Mouse (Mus musculus): ENCODE measurements at regions not wholly inside any gene's neighbourhood (a gene's known extent, or its start where the extent isn't known, plus 50 kb on each side); places are given as distances from the start of the nearest gene placed in this dataset.

DNA sequence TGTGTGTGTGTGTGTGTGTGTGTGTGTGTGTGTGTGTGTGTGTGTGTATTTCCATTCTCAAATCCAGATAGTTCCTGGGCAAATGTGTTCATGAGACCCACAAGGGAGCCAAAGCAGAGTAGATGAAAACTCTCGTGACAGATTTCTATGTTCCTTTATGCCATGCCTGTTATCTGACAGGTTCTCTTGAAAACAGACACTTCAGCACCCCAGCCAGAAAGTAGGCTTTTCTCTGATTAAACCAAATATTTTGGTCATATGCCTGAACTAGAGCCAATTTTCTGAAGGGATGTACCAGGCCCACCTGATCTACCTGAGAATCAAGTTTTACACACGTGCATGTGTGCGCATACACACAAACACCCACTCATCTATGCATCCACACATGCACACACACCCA, 95.5 kb downstream of the Psat1 start:
- no peak for DNase-seq (ENCODE audit: low spot score in 2 of 2)

DNA sequence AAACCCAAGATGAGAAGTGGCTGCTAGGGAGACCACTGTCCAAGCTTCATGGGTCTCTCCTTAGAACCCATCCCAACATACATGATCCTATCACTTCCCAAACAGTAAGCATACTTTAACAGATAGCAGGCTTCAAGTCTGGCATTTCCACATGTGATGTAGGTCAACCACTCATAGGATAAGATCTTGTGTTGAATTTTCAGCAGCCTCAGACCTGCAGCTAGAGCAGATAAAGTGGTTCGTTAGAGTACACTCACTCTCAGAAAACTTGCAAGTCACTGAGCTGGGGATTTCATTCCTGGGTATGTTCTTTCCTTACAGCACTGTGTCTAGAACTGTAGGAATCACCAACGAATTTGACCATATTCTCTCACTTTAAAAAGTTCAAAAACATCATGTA, 96.4 kb downstream of the Psat1 start:
- no peak for DNase-seq (ENCODE audit: low spot score in 2 of 2)

DNA sequence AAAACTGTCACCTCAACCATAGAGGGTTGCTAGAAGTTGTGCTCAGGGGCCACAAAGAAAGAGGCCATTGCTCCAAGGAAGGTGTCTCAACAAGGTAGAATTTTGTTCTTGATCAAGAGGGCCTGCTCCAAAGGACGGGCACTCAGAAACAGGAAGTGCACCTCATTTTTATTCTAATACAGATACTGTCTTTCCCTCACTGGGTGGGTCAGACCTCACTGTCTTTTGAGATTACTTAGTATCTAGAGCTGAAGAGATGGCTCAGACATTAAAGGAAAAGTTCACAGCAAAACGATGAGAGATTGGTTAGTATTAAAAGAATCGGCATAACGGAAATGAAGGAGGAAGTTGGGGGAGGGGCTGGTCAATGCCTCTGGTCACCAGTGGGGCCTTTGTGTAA, 97.9 kb downstream of the Psat1 start:
- DNase-seq (ENCODE audit: low spot score in 2 of 2): no peak

DNA sequence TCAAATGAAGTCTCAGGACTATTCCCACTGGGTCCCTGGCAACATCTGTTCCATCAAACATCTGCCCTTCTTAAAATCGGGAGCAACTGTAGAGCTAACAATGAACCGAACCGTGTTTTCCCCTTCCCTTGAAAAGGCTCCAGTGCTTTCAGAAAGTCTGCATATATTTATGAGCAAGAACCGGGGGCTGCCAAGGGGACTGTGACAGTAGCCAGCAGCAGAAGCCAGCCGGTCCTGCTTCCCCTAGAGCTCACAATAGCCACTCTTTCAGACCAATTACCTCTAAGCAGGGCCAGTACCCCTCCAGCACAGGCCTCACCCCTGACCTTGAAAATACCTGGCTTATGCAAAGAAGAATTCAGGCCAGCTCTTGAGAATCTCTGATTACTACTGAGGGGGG, 108.8 kb downstream of the Psat1 start:
- DNase-seq (ENCODE audit: low spot score in 2 of 2): peak in 1 of 2 experiments; percentile 13

DNA sequence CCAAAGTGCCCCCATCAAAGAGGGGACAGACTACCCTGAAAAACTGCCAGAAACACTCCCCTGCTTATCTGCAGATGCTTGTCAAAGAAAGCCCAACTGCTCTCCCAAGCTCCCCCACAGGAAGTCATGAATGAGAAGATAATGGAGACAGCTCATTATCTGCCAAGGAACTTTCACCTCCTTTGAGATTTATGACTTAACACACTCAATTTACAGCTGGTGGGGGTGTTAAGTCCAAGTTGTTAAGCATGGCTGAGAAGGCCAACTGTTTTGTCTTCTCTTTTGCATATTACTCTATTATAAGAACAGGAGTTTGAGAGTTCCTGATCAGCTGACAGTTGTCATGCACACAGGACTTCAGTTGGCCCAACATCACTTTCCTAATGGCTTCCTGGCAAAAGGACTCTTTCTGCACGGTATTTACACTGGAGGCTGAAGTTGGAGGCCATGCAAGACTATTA, 109.4 kb downstream of the Psat1 start:
- no peak for DNase-seq (ENCODE audit: low spot score in 2 of 2)

DNA sequence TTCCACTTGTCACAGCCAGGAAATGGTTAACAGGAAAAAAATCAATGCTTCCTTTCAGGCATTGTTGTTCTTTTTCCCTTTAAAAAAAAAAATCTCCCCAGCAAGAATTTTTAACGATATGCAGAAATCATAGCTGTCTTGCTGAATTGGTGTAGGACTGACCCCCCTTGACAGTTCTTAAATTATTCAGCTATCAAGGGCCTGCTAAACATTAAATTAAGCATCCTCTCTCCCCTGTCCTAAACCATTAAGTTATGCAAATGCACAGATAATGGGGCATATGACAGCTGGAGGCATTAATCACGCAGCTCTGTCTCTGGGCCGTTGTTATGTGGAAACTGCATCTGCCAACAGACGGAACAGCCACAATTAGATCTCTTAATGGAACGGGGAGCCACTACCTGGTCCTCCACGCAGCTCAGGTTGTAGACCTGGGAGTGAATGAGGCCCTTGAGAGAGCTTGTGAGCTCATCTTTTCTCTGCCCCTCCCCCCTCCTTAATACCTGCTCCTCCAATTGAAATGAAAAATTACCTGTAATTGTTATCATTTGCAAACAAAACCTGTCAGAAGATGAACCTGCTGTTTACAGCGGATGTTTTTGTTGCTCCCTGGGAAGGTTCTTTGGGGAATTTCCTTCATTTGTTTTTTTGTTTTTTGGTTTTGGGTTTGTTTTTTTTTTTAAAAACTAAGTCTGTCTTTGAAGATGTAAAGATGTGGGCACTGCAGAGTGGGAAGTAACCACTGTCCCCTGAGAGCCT, 110.0 kb downstream of the Psat1 start:
- DNase-seq (ENCODE audit: low spot score in 2 of 2): no peak

DNA sequence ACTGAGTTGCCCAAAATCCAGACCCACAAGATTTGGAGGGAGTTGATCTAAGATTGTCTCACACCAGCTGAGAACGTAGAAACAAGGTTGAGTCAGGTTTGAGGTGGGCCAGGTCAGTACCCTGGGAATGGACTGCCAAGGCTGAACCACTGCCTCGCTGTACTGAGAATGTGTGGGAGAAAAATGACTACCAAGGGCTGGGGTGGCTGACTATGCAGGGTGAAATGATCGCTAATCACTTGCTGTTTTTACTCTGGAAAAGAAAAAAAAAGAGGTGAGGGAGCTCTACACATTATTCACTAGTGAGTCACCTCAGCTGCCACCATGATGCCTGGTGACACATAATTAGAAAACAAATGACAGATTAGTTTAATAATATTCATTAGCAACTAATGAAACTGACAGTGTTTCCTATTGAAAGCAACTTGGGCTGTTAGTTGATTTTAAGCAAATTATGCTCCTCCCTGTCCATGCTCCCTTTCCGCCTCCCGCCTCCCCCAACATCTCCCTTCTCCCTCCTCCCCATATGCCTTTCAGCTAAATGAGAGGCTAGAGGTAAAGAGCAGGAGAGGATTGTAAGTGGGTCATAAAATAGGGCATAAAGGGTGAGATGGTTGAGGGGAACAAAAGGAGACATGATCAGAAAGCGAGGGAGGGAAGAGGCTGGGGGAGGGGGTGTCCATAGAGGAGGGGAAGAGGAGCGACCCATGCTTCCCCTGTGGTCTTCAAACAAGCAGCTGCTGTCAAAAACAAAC, 110.8 kb downstream of the Psat1 start:
- no peak for DNase-seq (ENCODE audit: low spot score in 2 of 2)

DNA sequence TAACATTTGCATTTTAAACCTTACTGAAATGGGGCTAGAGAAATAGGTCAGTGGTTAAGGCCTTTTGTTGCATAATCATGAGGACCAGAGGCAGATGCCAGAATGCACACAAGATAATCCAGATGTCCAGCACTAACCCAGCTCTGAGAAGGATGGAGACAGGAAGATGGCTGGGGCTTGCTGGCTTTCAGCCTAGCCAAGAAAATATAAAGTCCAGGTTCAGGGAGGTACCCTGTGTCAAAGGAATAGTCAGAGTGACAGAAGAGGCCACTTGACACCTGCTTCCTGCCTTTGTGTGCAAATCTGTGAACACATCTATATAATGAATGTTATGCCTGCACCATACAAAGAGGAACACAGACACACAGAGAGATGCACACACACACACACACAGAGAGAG, 116.8 kb downstream of the Psat1 start:
- no peak for DNase-seq (ENCODE audit: low spot score in 2 of 2)

DNA sequence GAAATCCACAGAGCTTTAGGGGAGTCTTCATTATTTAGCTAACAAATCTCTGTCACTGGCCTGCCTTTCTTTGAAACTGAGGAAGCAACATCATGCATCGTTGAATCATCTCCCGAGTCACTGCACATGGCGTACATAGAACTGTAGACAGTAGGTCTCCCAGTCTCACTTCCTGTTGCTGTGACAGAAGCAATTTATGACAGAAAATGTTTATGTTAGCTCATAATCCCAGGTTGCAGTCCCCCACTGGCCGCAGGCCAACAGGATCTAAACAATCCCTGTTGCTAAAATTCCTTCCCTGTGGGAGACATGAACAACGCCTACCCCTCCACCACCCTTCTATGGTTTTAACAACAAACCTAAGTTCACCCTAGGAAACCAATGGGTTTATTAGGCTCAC, 118.0 kb downstream of the Psat1 start:
- DNase-seq (ENCODE audit: low spot score in 2 of 2): no peak

DNA sequence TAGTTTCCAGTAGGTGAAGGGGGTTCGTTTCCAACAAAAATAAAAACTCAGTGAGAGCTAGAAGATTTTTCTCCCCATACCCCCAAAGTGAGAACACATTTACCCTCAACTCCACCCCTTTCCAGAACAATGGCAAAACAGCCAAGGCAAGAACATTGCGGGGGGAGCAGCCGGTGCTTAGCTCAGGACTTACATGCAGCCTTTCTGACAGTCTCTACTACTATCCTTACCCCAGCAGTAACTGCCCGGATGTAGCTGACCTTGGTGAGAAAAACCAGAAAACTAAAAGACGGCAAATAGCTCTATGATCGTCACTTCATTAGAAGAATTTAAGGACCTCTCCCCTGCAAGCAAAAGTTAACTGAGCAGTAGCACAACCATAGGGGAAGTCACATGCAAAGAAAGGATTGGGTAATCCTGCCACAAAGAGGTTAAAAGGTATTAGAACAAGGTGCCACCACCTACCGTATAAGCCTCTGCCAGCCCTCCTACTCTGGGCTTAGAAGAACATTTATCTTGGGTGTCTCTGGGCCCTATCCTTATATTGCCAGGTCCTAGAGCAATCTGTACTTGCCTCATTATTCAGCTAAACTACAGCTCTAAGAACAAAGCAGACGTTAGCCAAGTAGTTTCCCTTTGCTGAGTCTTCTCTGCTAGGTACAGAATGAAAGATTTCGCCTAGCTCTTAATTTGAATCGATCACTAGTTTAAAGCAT, 119.0 kb downstream of the Psat1 start:
- no peak for DNase-seq (ENCODE audit: low spot score in 2 of 2)

DNA sequence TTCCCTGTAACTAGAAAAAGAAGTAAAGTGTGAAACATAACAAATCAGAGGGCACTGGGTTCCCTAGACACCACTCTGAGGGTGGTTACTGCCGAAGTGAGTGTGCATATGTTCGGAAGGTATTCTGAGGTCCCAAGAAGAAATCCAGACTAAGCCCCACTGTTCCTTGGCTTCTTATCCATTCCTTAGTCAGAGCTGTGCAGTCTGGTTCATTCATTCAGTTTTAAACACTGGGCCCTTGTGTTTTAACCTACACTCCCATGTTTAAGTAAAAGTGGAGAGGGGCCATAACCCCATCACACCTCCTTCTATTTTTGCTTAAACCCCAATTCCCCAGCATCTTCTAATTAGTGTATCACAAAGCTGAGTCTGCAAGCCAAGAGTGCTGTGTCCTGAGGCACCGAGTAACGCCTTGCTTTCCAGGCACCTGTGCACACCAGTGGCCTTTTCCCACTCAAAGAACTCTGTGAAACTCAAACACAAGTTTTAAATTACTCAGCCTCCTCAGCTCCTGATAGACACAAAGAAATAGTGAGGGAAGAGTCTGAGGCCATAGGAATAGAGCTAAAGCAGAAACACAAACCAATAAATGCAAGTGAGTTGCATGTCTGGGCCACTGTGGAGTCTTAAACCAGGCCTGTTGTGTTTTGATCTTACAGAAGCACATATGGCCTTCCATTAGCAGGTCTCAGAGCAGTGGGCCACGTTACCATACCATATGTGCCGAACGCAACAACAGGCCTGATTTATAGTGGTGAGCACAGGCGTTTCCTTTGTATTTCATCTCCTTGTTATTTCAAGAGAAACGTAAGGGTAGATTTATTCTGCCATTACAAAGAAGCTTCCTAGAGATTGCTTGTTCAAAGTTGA, 119.8 kb downstream of the Psat1 start:
- no peak for DNase-seq (ENCODE audit: low spot score in 2 of 2)

DNA sequence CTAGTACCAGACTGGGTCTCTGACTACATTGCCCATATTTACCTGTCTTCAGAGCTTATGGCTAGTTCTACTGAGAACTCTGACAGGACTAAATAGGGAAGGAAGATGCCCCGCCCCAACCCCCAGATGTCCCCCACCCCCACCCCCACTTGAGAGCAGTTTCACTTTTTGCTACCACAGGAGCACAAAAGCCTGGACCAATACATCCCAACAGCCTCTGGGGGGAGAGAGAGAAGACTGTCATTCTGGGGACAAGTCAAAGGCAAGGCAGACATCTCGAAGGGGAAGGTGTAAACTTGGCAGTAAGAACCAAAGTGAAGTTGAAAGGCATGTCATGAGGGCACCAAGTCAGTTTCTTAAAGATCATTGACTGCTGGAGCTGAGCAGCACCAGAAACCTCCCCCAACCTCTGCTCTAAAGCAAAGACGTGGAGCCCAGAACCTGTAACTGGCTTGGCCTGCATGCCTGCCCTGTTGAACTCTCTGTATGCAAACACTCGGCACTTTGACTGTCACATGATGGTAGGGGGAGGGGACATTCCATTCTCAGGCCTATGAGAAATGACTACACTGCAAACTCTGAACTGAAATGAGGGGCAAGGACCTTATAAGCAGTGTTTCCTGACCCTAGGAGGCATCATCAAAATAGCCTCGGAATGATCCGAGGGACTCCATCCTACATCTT, 123.3 kb downstream of the Psat1 start:
- DNase-seq (ENCODE audit: low spot score in 2 of 2): no peak

DNA sequence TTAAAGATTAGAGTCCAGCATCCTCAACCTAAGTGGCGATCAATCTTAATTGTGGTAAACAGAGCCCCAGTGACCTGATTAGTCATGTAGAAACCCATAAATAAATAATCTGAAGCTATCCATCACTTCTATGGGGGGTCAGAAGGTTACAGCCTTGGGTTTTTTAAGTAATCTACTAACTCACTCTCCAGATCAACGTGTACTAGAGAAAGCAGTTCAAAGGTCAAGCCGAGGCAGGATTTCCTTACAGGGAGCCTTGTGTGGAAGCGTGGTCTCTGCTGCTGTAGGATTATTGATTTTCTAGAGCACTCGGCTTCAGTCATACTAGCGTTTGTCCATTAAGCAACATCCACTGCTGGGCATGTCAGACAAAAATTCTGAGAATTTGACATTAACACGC, 127.1 kb downstream of the Psat1 start:
- no peak for DNase-seq (ENCODE audit: low spot score in 2 of 2)

DNA sequence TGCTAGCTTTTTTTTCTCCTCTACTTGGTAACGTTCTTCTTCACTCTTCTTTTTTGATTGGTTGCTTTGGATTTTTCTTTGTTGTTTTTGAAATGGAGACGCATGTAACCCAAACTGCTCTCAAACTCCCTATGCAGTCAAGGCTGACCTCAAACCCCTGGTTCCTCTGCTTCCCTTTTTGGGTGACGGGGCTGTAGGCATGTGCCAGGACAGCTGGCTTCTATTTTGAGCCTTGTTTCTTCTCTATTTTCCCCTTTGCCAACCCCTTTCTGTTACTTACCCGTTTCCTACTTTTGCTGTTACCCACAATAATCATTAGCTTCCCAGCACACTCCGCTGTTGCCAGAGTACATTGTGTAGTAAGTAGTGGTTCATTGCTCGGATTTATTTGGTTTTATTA, 132.0 kb downstream of the Psat1 start:
- no peak for DNase-seq (ENCODE audit: low spot score in 2 of 2)

DNA sequence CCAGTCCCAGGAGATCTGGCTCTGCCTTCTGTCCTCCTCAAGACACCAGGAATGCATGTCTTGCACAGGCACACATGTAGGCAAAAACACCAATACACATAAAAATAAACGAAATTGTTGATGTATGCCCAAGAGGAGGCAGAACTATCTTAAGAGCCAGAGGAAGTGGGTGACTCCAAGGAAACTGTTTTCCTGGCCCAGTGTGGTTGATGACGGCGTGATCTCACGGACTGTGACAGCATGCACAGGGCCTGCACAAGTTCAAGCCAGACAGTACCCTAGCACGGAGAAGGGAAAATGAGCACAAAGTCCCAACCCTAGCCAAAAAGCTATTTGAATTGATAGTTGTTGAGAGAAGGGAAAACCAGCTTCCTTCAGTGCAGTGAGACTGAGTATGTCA, 138.1 kb downstream of the Psat1 start:
- no peak for DNase-seq (ENCODE audit: low spot score in 2 of 2)

DNA sequence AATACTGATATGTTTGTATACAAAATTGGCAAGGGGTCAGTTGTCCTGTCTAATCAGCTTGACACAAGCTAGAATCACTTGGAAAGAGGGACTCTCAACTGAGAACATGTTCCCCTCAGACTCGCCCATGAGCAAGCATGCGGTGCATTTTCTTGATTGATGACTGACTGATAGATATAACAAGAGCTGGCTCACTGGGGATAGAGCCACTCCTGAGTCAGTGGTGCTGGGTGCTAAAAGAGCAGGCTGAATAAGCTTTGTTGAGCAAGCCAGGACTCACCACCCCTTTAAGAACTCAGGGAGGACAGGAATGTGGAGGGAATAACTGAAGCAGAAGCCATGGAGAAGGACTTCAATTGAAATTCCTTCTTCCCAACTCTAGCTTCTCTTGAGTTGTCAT, 139.5 kb downstream of the Psat1 start:
- no peak for DNase-seq (ENCODE audit: low spot score in 2 of 2)

DNA sequence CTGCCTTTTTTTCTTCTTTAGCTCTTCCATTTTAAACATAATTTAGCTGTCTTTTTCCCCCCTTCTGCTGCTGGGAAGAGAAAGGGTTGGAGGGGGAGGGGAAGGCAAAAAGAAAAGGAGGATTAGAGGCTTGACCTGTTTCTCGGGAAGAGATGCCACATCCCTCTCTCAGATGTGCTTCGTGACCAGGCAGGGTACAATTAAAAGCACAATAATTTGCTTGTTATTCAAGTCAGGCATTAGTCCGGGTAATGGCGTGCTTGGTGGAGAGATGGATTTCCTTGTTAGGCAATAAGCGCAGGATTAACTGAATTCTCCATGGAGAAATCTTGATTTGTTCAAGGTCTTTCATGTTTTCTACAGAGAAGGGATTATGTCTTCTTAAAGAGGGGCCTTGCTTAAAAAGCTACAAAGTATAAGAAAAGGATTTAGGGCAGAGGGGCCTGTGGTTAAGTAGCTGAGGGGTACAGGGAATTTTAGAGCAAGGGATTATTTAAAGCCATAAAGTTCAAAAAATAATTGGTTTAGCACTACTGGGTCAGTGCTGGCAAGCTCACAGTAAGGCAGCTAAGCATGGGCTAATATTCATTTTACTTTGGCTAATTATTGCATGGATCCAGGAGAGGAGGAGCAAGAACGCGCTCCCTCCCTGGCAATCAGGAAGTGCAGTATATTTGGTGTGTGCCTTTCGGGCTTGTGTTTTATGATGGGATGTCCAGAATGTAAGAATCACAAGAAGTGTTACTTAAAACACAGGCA, 143.8 kb downstream of the Psat1 start:
- no peak for DNase-seq (ENCODE audit: low spot score in 2 of 2)

DNA sequence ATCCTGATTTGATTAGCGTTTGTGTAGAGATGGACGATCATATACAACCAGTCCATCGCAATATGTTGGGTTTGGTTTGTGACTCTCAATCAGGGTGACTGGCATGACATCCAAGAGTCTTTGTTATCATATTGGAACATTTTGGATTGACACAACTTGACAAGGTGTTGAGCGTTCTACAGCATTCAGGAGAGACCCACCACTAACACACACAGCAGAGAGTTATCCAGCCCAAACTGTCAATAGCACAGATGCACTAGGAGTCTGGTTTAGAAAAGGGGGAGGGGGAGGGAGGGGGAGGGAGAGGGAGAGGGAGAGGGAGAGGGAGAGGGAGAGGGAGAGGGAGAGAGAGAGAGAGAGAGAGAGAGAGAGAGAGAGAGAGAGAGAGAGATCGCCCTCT, 144.5 kb downstream of the Psat1 start:
- DNase-seq (ENCODE audit: low spot score in 2 of 2): no peak

DNA sequence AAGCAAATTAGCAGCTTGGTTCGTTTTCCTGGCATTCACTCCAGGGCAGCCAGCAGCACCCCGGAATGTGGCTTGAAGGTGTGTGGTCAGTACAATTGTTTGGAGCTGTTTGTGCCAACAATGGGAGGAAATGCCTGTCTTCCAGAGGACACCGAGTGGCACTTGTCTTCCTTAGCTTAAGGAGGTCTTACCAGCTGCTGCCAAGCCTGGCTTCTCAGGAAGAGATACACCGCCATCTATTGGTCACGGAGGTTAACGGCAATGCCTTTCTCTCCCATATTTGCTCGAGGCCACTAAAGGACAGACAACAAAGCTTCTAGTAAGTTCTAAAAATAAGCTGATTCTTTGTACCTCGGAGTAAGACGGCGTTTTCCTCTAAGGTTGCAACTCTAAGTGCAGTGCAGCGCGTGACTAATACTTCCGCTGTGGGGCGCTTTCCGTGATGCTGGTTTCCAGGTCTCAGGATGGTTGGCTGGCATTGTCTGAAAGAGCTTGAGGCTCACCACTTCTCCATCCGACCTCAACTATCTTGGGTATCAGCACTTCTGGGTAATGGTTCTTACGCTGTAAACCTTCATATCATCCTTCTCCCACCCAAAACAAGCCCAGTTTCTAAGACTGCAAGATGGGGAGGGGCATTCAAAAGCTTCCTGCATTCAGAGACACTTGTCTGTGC, 145.2 kb downstream of the Psat1 start:
- DNase-seq (ENCODE audit: low spot score in 2 of 2): peak; percentile 78 to 83
